Mouse (Mus musculus) MEL (cell line): ENCODE measurements at regions not wholly inside any gene's neighbourhood (a gene's known extent, or its start where the extent isn't known, plus 50 kb on each side); places are given as distances from the start of the nearest gene placed in this dataset.

ENCODE experiments used
- DNase-seq: peaks from one replicate; pipeline ENCODE4 v3.0.0; 2011; ENCODE audit warnings: low read depth, low spot score
- H3K27ac ChIP-seq: 2 replicates; pipeline ENCODE4 v1.5.1; 2012; ENCODE audit warnings: low read depth, mild to moderate bottlenecking, control low read depth, low read length, moderate library complexity; ENCODE audit not compliant: control insufficient read depth
- H3K27me3 ChIP-seq, 2 experiments: fragments of 150-350 bp in 1 of 2; sonication (generic) in 1 of 2; 2 replicates each; pipeline ENCODE4 v1.6.1; 2012; ENCODE audit warnings: low read length in 2 of 2, mild to moderate bottlenecking in 2 of 2, improper control_type of control experiment in 1 of 2, moderate library complexity in 1 of 2; ENCODE audit not compliant: insufficient read depth in 2 of 2, control insufficient read depth in 1 of 2
- H3K36me3 ChIP-seq, 2 experiments: 2 replicates each; pipeline ENCODE4 v1.6.1; 2012 to 2014; ENCODE audit warnings: low read length in 2 of 2, improper control_type of control experiment in 1 of 2, inconsistent platforms in 1 of 2, mild to moderate bottlenecking in 1 of 2; ENCODE audit not compliant: insufficient read depth in 2 of 2, control insufficient read depth in 1 of 2
- H3K4me1 ChIP-seq, 2 experiments: fragments of 150-350 bp in 1 of 2; sonication (generic) in 1 of 2; 2 replicates each; pipeline ENCODE4 v1.6.1; 2012; ENCODE audit warnings: low read length in 2 of 2, improper control_type of control experiment in 1 of 2, mild to moderate bottlenecking in 1 of 2; ENCODE audit not compliant: insufficient read depth in 2 of 2, control insufficient read depth in 1 of 2
- H3K4me3 ChIP-seq, 2 experiments: fragments of 150-350 bp in 1 of 2; sonication (generic) in 1 of 2; 2 replicates each; pipeline ENCODE4 v1.5.1; 2012; ENCODE audit warnings: low read depth in 2 of 2, low read length in 2 of 2, mild to moderate bottlenecking in 2 of 2, moderate library complexity in 2 of 2, control low read depth in 1 of 2, improper control_type of control experiment in 1 of 2; ENCODE audit not compliant: control insufficient read depth in 1 of 2, insufficient read depth in 1 of 2
- H3K79me2 ChIP-seq: 2 replicates; pipeline ENCODE4 v1.6.1; 2012; ENCODE audit warnings: mild to moderate bottlenecking, low read length, moderate library complexity; ENCODE audit not compliant: control insufficient read depth, poor library complexity, insufficient read depth
- H3K9ac ChIP-seq: 2 replicates; pipeline ENCODE4 v1.6.1; 2012; ENCODE audit warnings: low read depth, mild to moderate bottlenecking, control low read depth, low read length, moderate library complexity; ENCODE audit not compliant: control insufficient read depth, poor library complexity, severe bottlenecking
- H3K9me3 ChIP-seq: fragments of 150-350 bp; sonication (generic); replicated peaks from 2 replicates; pipeline ENCODE4 v1.6.1; 2012; ENCODE audit warnings: mild to moderate bottlenecking, low read length, improper control_type of control experiment, moderate library complexity; ENCODE audit not compliant: insufficient read depth
- BHLHE40 ChIP-seq: IDR thresholded peaks from 2 replicates; pipeline ENCODE4 v1.6.1; 2012; ENCODE audit warnings: low read depth, mild to moderate bottlenecking, inconsistent platforms, low read length, improper control_type of control experiment, borderline replicate concordance
- CHD1 ChIP-seq: IDR thresholded peaks from 2 replicates; pipeline ENCODE4 v1.6.1; 2012; ENCODE audit warnings: low read depth, mild to moderate bottlenecking, inconsistent platforms, low read length, improper control_type of control experiment
- CTCF ChIP-seq, 3 experiments: IDR thresholded peaks in 2 of 3; conservative IDR thresholded peaks in 1 of 3; 2 replicates each; pipeline ENCODE4 v1.5.1; 2011 to 2012; ENCODE audit warnings: low read length in 3 of 3, low read depth in 2 of 3, mild to moderate bottlenecking in 2 of 3, improper control_type of control experiment in 1 of 3, inconsistent platforms in 1 of 3, mixed read lengths in 1 of 3, moderate library complexity in 1 of 3; ENCODE audit not compliant: control insufficient read depth in 1 of 3, insufficient read depth in 1 of 3, poor library complexity in 1 of 3, severe bottlenecking in 1 of 3
- ELF1 ChIP-seq: IDR thresholded peaks from 2 replicates; pipeline ENCODE4 v1.6.1; 2014; ENCODE audit warnings: low read depth, mild to moderate bottlenecking, inconsistent platforms, low read length, improper control_type of control experiment, moderate library complexity
- ETS1 ChIP-seq: IDR thresholded peaks from 2 replicates; pipeline ENCODE4 v1.6.1; 2012; ENCODE audit warnings: low read depth, mild to moderate bottlenecking, inconsistent platforms, low read length, improper control_type of control experiment, moderate library complexity
- GABPA ChIP-seq: IDR thresholded peaks from 2 replicates; pipeline ENCODE4 v1.6.1; 2012; ENCODE audit warnings: low read depth, mild to moderate bottlenecking, inconsistent platforms, low read length, improper control_type of control experiment, moderate library complexity
- GATA1 ChIP-seq: IDR thresholded peaks from 2 replicates; pipeline ENCODE4 v1.6.1; 2011; ENCODE audit warnings: low read depth, low read length, improper control_type of control experiment
- KAT2A ChIP-seq: conservative IDR thresholded peaks from 2 replicates; pipeline ENCODE4 v1.6.1; 2012; ENCODE audit warnings: low read depth, low read length, improper control_type of control experiment, inconsistent platforms
- MAFK ChIP-seq: IDR thresholded peaks from 2 replicates; pipeline ENCODE4 v1.6.1; 2011; ENCODE audit warnings: low read depth, mild to moderate bottlenecking, low read length, improper control_type of control experiment, borderline replicate concordance
- MAX ChIP-seq: IDR thresholded peaks from 2 replicates; pipeline ENCODE4 v1.6.1; 2011; ENCODE audit warnings: low read length, improper control_type of control experiment
- MAZ ChIP-seq: IDR thresholded peaks from 2 replicates; pipeline ENCODE4 v1.6.1; 2012; ENCODE audit warnings: low read depth, mild to moderate bottlenecking, inconsistent platforms, low read length, improper control_type of control experiment
- MEF2A ChIP-seq: IDR thresholded peaks from 2 replicates; pipeline ENCODE4 v1.6.1; 2014; ENCODE audit warnings: low read depth, mild to moderate bottlenecking, inconsistent platforms, low read length, improper control_type of control experiment; ENCODE audit not compliant: poor library complexity, insufficient replicate concordance, severe bottlenecking; ENCODE audit errors: extremely low read depth
- MXI1 ChIP-seq: IDR thresholded peaks from 2 replicates; pipeline ENCODE4 v1.6.1; 2011; ENCODE audit warnings: mild to moderate bottlenecking, low read depth, low read length, improper control_type of control experiment
- MYC ChIP-seq: IDR thresholded peaks from 2 replicates; pipeline ENCODE4 v1.6.1; 2011; ENCODE audit warnings: low read depth, mild to moderate bottlenecking, low read length, improper control_type of control experiment, moderate library complexity
- NELFE ChIP-seq: IDR thresholded peaks from 2 replicates; pipeline ENCODE4 v1.6.1; 2011; ENCODE audit warnings: low read depth, low read length, improper control_type of control experiment
- NRF1 ChIP-seq: IDR thresholded peaks from 2 replicates; pipeline ENCODE4 v1.6.1; 2014; ENCODE audit warnings: low read depth, mild to moderate bottlenecking, inconsistent platforms, low read length, improper control_type of control experiment, moderate library complexity; ENCODE audit not compliant: poor library complexity, insufficient read depth, severe bottlenecking
- POLR2A ChIP-seq, 2 experiments: IDR thresholded peaks; 2 replicates each; pipeline ENCODE4 v1.6.1; 2011 to 2012; ENCODE audit warnings: low read length in 2 of 2, mild to moderate bottlenecking in 2 of 2, control low read depth in 1 of 2, improper control_type of control experiment in 1 of 2, low read depth in 1 of 2, moderate library complexity in 1 of 2; ENCODE audit not compliant: control insufficient read depth in 1 of 2, insufficient read depth in 1 of 2, poor library complexity in 1 of 2
- POLR2AphosphoS2 ChIP-seq: IDR thresholded peaks from 2 replicates; pipeline ENCODE4 v1.6.1; 2011; ENCODE audit warnings: low read length, improper control_type of control experiment
- POLR2AphosphoS5 ChIP-seq: IDR thresholded peaks from 2 replicates; pipeline ENCODE4 v1.6.1; 2012; ENCODE audit warnings: low read depth, borderline replicate concordance, mild to moderate bottlenecking, inconsistent platforms, low read length, moderate library complexity, mixed read lengths
- TAL1 ChIP-seq: IDR thresholded peaks from 2 replicates; pipeline ENCODE4 v1.6.1; 2012; ENCODE audit warnings: mild to moderate bottlenecking, inconsistent platforms, low read length, moderate library complexity, mixed read lengths
- TCF12 ChIP-seq: IDR thresholded peaks from 2 replicates; pipeline ENCODE4 v1.6.1; 2014; ENCODE audit warnings: low read depth, mild to moderate bottlenecking, inconsistent platforms, low read length, improper control_type of control experiment, moderate library complexity
- UBTF ChIP-seq: IDR thresholded peaks from 2 replicates; pipeline ENCODE4 v1.6.1; 2012; ENCODE audit warnings: low read depth, mild to moderate bottlenecking, inconsistent platforms, low read length, improper control_type of control experiment, moderate library complexity, borderline replicate concordance; ENCODE audit not compliant: insufficient read depth
- ZKSCAN1 ChIP-seq: IDR thresholded peaks from 2 replicates; pipeline ENCODE4 v1.6.1; 2012; ENCODE audit warnings: low read depth, mild to moderate bottlenecking, inconsistent platforms, low read length, improper control_type of control experiment, moderate library complexity
- ZMIZ1 ChIP-seq: IDR thresholded peaks from 2 replicates; pipeline ENCODE4 v1.6.1; 2012; ENCODE audit warnings: low read depth, mild to moderate bottlenecking, inconsistent platforms, low read length, improper control_type of control experiment, moderate library complexity

DNA sequence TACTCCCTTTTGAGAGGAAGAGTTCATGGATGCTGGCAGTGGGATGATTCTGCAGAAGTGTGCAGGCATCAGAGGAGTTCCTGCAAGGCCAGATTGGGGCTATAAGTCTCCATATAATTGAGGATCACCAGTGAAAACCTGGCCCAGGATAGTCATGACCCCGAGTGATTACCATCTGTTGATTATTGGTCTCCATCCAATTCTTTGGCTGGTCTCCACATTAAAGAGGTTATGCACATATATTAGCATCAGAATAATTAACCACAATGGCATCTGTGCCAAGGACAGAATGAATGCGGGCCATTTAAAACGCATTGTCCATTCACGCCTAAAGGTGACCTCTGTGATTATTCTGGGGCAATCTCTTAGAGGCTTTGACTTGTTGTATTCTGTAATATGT, 161.5 kb upstream of the Sash1 start:
- no peak for TF ChIP-seq ELF1
- TF ChIP-seq ZMIZ1, result no peak
- no peak for TF ChIP-seq MEF2A
- no peak for TF ChIP-seq CHD1
- TF ChIP-seq ETS1, result no peak
- TF ChIP-seq TCF12, result no peak
- TF ChIP-seq MAX, result no peak
- TF ChIP-seq GABPA, result no peak
- no peak for TF ChIP-seq MXI1
- no peak for TF ChIP-seq KAT2A
- no peak for TF ChIP-seq GATA1
- no peak for TF ChIP-seq POLR2AphosphoS2
- TF ChIP-seq ZKSCAN1, result no peak
- TF ChIP-seq CTCF (IDR thresholded peaks at IDR 0.05 in 2 of 3, conservative IDR thresholded peaks at IDR 0.05 in 1 of 3; ENCODE audit: control insufficient read depth in 1 of 3, insufficient read depth in 1 of 3, low read depth in 2 of 3, low read length in 3 of 3, poor library complexity in 1 of 3, severe bottlenecking in 1 of 3), result no peak
- Histone ChIP-seq H3K79me2 (no peaks in the 10 kb centered on the region), H3K9ac (no peak overlapping the region)

DNA sequence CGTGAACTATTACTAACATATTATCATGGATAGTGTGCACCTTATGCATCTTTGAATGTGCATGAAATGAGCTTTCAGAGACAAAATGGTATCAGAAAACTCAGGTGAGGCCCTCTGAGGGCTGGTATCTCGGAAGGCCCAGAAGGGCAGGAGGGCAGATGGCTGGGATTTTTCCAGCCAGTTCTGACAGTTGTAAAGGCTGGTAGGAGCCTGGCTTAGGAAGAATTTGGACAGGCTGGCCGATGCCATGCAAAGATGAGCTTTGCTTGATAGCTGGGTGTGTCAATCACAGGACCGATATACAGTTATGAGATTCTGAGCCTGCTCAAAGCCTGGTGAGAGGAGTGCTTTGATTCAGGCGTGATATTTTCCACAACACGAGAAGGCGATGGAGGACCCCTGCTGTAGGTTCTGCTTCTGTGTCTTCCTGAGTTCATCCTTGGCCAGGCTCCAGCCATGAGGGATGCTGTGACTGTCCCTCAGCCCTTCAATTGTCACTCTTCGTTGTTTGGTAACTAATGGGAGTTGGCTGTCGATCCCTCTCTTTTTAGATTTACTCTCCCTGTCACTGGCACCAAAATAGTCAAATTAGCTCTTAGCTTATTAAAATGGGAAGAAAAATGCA, 159.0 kb upstream of the Sash1 start:
- no peak overlapping the region for H3K4me3 ChIP-seq
- TF ChIP-seq UBTF, result no peak
- TF ChIP-seq MYC, result no peak
- no peak for TF ChIP-seq NRF1
- no peak for TF ChIP-seq MAFK
- no peak for TF ChIP-seq MAZ
- TF ChIP-seq CTCF (IDR thresholded peaks at IDR 0.05 in 2 of 3, conservative IDR thresholded peaks at IDR 0.05 in 1 of 3; ENCODE audit: control insufficient read depth in 1 of 3, insufficient read depth in 1 of 3, low read depth in 2 of 3, low read length in 3 of 3, poor library complexity in 1 of 3, severe bottlenecking in 1 of 3), result no peak
- TF ChIP-seq TAL1, result no peak
- TF ChIP-seq BHLHE40, result no peak
- no peak for TF ChIP-seq KAT2A
- TF ChIP-seq ELF1, result no peak
- no peak for TF ChIP-seq ZKSCAN1
- TF ChIP-seq POLR2AphosphoS5, result no peak
- TF ChIP-seq MAX, result no peak
- no peak for TF ChIP-seq NELFE
- no peak for TF ChIP-seq POLR2A (IDR thresholded peaks at IDR 0.05; ENCODE audit: control insufficient read depth in 1 of 2, insufficient read depth in 1 of 2, low read depth in 1 of 2, low read length in 2 of 2, poor library complexity in 1 of 2)
- TF ChIP-seq, all 39 proteins: peak for 0
- Histone ChIP-seq H3K9ac (no peak overlapping the region), H3K79me2 (no peaks in the 10 kb centered on the region), H3K27me3 (no peaks in the 10 kb centered on the region), H3K4me1 (no peaks in the 10 kb centered on the region), H3K27ac (no peak overlapping the region), H3K36me3 (no peaks in the 10 kb centered on the region), H3K9me3 (no peaks in the 10 kb centered on the region)
- DNase-seq, result no peak

More for the DNA sequence above, 161.5 kb upstream of the Sash1 start:
- Histone ChIP-seq H3K27me3 (no peaks in the 10 kb centered on the region), H3K36me3 (no peaks in the 10 kb centered on the region), H3K4me3 (no peak overlapping the region), H3K4me1 (no peaks in the 10 kb centered on the region), H3K9me3 (no peaks in the 10 kb centered on the region), H3K27ac (no peak overlapping the region)
- DNase-seq, result no peak
